Mouse (Mus musculus): ENCODE data around the gene Dnmt1. TPM values are rescaled to one million over a fixed set of nuclear protein-coding genes. Genes with fewer than 3 reads are reported as not detected.

The Dnmt1 gene
- polyA plus RNA-seq, 1 experiment from 2014 or later = 56.3 TPM

GRCm38 (mm10) chr9:20971751-20972140, 12.1 kb upstream of the Dnmt1 start:
- peaks cover 9% of the 10 kb centered on the region; the same call in 1 of the 2 replicates for H3K36me3 ChIP-seq (ENCODE audit: control insufficient read depth, insufficient read depth, low read length)
- H3K4me2 ChIP-seq (ENCODE audit: low read depth, low read length) = peak overlapping the region; percentile 50
- WGBS = 49% methylated on average over 7 of the region's 7 CpGs
- no peaks in the 10 kb centered on the region for H3K27me3 ChIP-seq (replicated peaks; ENCODE audit: control insufficient read depth, insufficient read depth, low read length)
- H3K9ac ChIP-seq (ENCODE audit: low read depth, low read length) = peak overlapping the region; percentile 63; the same call in 1 of the 2 replicates
- peak; percentile 19; the same call in 1 of the 2 replicates for ATAC-seq
- H3K27ac ChIP-seq (ENCODE audit: low read length) = peak overlapping the region; percentile 70
- H3K4me1 ChIP-seq (ENCODE audit: control insufficient read depth, insufficient read depth, low read length) = peaks cover 37% of the 10 kb centered on the region
- H3K9me3 ChIP-seq (ENCODE audit: control insufficient read depth, low read length) = no peaks in the 10 kb centered on the region
- H3K4me3 ChIP-seq (ENCODE audit: low read length) = no peak overlapping the region

GRCm38 (mm10) chr9:20966747-20967146, 7.1 kb upstream of the Dnmt1 start:
- no peaks in the 10 kb centered on the region for H3K9me3 ChIP-seq (ENCODE audit: control insufficient read depth, low read length)
- H3K4me3 ChIP-seq (ENCODE audit: low read length) = no peak overlapping the region
- H3K4me2 ChIP-seq (ENCODE audit: low read depth, low read length) = no peak overlapping the region
- WGBS = 80% methylated on average over 5 of the region's 5 CpGs
- H3K27me3 ChIP-seq (replicated peaks; ENCODE audit: control insufficient read depth, insufficient read depth, low read length) = no peaks in the 10 kb centered on the region
- no peak for ATAC-seq
- peaks cover 8% of the 10 kb centered on the region for H3K4me1 ChIP-seq (ENCODE audit: control insufficient read depth, insufficient read depth, low read length)
- H3K36me3 ChIP-seq (ENCODE audit: control insufficient read depth, insufficient read depth, low read length) = peaks cover 11% of the 10 kb centered on the region; the same call in 1 of the 2 replicates
- no peak overlapping the region for H3K9ac ChIP-seq (ENCODE audit: low read depth, low read length)
- H3K27ac ChIP-seq (ENCODE audit: low read length) = no peak overlapping the region

DNA sequence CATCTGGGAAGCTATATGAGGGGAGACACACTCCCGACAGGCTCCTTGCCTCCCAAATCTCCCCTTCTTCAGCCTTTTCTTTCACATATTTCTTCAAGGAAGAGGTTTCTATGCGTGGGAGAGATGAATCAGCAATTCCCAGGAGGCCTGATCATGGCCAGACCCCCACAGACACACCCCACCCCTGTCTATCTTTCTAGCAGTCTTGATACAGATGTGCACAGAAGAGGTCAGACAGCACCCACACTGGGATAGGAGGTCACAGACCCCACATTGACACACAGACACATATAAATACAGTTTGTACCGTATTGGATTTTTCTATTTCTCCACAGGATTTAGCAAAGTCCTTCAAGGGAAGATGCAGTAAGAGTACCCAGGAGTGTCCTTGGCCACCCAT, 6.3 kb upstream of the Dnmt1 start:
- H3K4me3 ChIP-seq (ENCODE audit: low read length) = no peak overlapping the region
- H3K4me1 ChIP-seq (ENCODE audit: control insufficient read depth, insufficient read depth, low read length) = peaks cover 2% of the 10 kb centered on the region
- no peaks in the 10 kb centered on the region for H3K27me3 ChIP-seq (replicated peaks; ENCODE audit: control insufficient read depth, insufficient read depth, low read length)
- no peaks in the 10 kb centered on the region for H3K9me3 ChIP-seq (ENCODE audit: control insufficient read depth, low read length)
- 75% methylated on average over 3 of the region's 3 CpGs for WGBS
- peaks cover 11% of the 10 kb centered on the region; the same call in 1 of the 2 replicates for H3K36me3 ChIP-seq (ENCODE audit: control insufficient read depth, insufficient read depth, low read length)
- no peak overlapping the region for H3K27ac ChIP-seq (ENCODE audit: low read length)
- no peak overlapping the region for H3K4me2 ChIP-seq (ENCODE audit: low read depth, low read length)
- ATAC-seq = no peak
- H3K9ac ChIP-seq (ENCODE audit: low read depth, low read length) = no peak overlapping the region

DNA sequence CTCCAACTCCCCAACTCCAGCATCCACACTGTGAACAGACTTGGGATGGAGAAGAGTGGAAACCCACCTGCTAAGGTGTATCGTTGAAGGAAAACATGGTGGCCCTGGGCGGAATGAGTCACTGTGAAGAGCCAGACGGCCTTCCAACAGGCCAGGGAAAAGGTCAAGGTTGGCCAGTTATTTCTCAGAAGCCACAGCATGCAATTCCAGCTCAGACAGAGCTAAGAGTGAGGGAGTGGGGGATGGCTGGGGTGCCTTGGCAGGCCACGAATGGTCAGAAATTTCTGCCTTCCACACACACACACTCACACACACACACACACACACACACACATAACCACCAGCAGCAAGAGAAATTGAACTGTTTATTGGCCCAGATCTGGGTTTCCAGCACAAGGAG, 5.9 kb upstream of the Dnmt1 start:
- ATAC-seq = no peak
- WGBS = 83% methylated on average over 4 of the region's 4 CpGs
- no peaks in the 10 kb centered on the region for H3K4me1 ChIP-seq (ENCODE audit: control insufficient read depth, insufficient read depth, low read length)

DNA sequence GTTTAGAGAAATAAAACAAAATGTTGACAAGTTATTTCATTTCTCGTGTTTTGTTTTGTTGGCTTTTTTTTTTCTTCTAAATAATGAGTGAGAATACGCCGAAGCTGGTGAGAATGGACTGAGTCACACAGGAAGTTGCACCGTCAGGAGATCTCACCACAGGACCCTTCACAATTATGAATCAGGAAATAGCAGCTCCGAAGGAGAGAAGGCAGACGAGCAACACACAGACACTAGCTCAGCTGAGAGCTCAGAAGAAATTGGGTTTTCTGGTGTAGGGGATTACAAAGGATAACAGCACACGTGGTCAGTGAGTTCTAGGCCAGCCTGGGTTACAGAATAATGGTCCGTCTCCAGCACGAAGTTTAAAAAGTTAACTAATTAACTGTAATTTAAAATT, 1.9 kb upstream of the Dnmt1 start:
- Histone ChIP-seq H3K36me3 (ENCODE audit: control insufficient read depth, insufficient read depth, low read length) (peaks cover 3% of the 10 kb centered on the region; the same call in 1 of the 2 replicates), H3K4me3 (ENCODE audit: low read length) (no peak overlapping the region), H3K9me3 (ENCODE audit: control insufficient read depth, low read length) (no peaks in the 10 kb centered on the region), H3K4me1 (ENCODE audit: control insufficient read depth, insufficient read depth, low read length) (no peaks in the 10 kb centered on the region), H3K4me2 (ENCODE audit: low read depth, low read length) (no peak overlapping the region), H3K27ac (ENCODE audit: low read length) (no peak overlapping the region), H3K9ac (ENCODE audit: low read depth, low read length) (no peak overlapping the region), H3K27me3 (replicated peaks; ENCODE audit: control insufficient read depth, insufficient read depth, low read length) (no peaks in the 10 kb centered on the region)
- WGBS = 68% methylated on average over 9 of the region's 9 CpGs
- no peak for ATAC-seq

More for the DNA sequence above, 5.9 kb upstream of the Dnmt1 start:
- Histone ChIP-seq H3K9ac (ENCODE audit: low read depth, low read length) (no peak overlapping the region), H3K36me3 (ENCODE audit: control insufficient read depth, insufficient read depth, low read length) (peaks cover 11% of the 10 kb centered on the region; the same call in 1 of the 2 replicates), H3K4me2 (ENCODE audit: low read depth, low read length) (no peak overlapping the region), H3K27me3 (replicated peaks; ENCODE audit: control insufficient read depth, insufficient read depth, low read length) (no peaks in the 10 kb centered on the region), H3K4me3 (ENCODE audit: low read length) (no peak overlapping the region), H3K9me3 (ENCODE audit: control insufficient read depth, low read length) (no peaks in the 10 kb centered on the region), H3K27ac (ENCODE audit: low read length) (no peak overlapping the region)

- Histone ChIP-seq H3K9ac (ENCODE audit: low read depth, low read length) (no peak overlapping the region), H3K27ac (ENCODE audit: low read length) (no peak overlapping the region), H3K4me3 (ENCODE audit: low read length) (no peak overlapping the region), H3K36me3 (ENCODE audit: control insufficient read depth, insufficient read depth, low read length) (no peaks in the 10 kb centered on the region), H3K4me1 (ENCODE audit: control insufficient read depth, insufficient read depth, low read length) (no peaks in the 10 kb centered on the region), H3K9me3 (ENCODE audit: control insufficient read depth, low read length) (no peaks in the 10 kb centered on the region), H3K27me3 (replicated peaks; ENCODE audit: control insufficient read depth, insufficient read depth, low read length) (no peaks in the 10 kb centered on the region), H3K4me2 (ENCODE audit: low read depth, low read length) (no peak overlapping the region)
- 85% methylated on average over 3 of the region's 3 CpGs for whole genome bisulfite sequencing
- ATAC-seq = no peak
These were observed 2.7 kb downstream of the Dnmt1 start for GRCm38 (mm10) chr9:20956989-20957388.

GRCm38 (mm10) chr9:20952520-20953227, 7.0 kb downstream of the Dnmt1 start:
- H3K9me3 ChIP-seq (ENCODE audit: control insufficient read depth, low read length) = no peaks in the 10 kb centered on the region
- H3K27me3 ChIP-seq (replicated peaks; ENCODE audit: control insufficient read depth, insufficient read depth, low read length) = no peaks in the 10 kb centered on the region
- peak overlapping the region; percentile 87 for H3K4me2 ChIP-seq (ENCODE audit: low read depth, low read length)
- WGBS = 0% methylated on average over 51 of the region's 51 CpGs
- peak overlapping the region; percentile 95 for H3K27ac ChIP-seq (ENCODE audit: low read length)
- no peaks in the 10 kb centered on the region for H3K36me3 ChIP-seq (ENCODE audit: control insufficient read depth, insufficient read depth, low read length)
- H3K4me1 ChIP-seq (ENCODE audit: control insufficient read depth, insufficient read depth, low read length) = peaks cover 7% of the 10 kb centered on the region
- peak overlapping the region; percentile 97 for H3K4me3 ChIP-seq (ENCODE audit: low read length)
- peak overlapping the region; percentile 90 for H3K9ac ChIP-seq (ENCODE audit: low read depth, low read length)
- peak; percentile 95 for ATAC-seq

- H3K9me3 ChIP-seq (ENCODE audit: control insufficient read depth, low read length) = no peaks in the 10 kb centered on the region
- no peaks in the 10 kb centered on the region for H3K36me3 ChIP-seq (ENCODE audit: control insufficient read depth, insufficient read depth, low read length)
- peak overlapping the region; percentile 90 for H3K9ac ChIP-seq (ENCODE audit: low read depth, low read length)
- H3K4me1 ChIP-seq (ENCODE audit: control insufficient read depth, insufficient read depth, low read length) = peaks cover 7% of the 10 kb centered on the region
- WGBS = 0% methylated on average over 17 of the region's 17 CpGs
- peak overlapping the region; percentile 97 for H3K4me3 ChIP-seq (ENCODE audit: low read length)
- peak overlapping the region; percentile 87 for H3K4me2 ChIP-seq (ENCODE audit: low read depth, low read length)
- H3K27ac ChIP-seq (ENCODE audit: low read length) = peak overlapping the region; percentile 95
- H3K27me3 ChIP-seq (replicated peaks; ENCODE audit: control insufficient read depth, insufficient read depth, low read length) = no peaks in the 10 kb centered on the region
- ATAC-seq = peak; percentile 59; the same call in 1 of the 2 replicates
These were observed 7.6 kb downstream of the Dnmt1 start for GRCm38 (mm10) chr9:20951966-20952519.

- H3K4me2 ChIP-seq (ENCODE audit: low read depth, low read length) = peak overlapping the region; percentile 87
- peak overlapping the region; percentile 95 for H3K27ac ChIP-seq (ENCODE audit: low read length)
- 7% methylated on average over 14 of the region's 14 CpGs for WGBS
- peak; percentile 24; the same call in 1 of the 2 replicates for ATAC-seq
- H3K9ac ChIP-seq (ENCODE audit: low read depth, low read length) = peak overlapping the region; percentile 90
- H3K9me3 ChIP-seq (ENCODE audit: control insufficient read depth, low read length) = no peaks in the 10 kb centered on the region
- H3K27me3 ChIP-seq (replicated peaks; ENCODE audit: control insufficient read depth, insufficient read depth, low read length) = no peaks in the 10 kb centered on the region
- peak overlapping the region; percentile 97 for H3K4me3 ChIP-seq (ENCODE audit: low read length)
- no peaks in the 10 kb centered on the region for H3K36me3 ChIP-seq (ENCODE audit: control insufficient read depth, insufficient read depth, low read length)
- H3K4me1 ChIP-seq (ENCODE audit: control insufficient read depth, insufficient read depth, low read length) = peaks cover 7% of the 10 kb centered on the region
These were observed 8.2 kb downstream of the Dnmt1 start for GRCm38 (mm10) chr9:20951441-20951840.
